Mouse (Mus musculus): ENCODE measurements at regions not wholly inside any gene's neighbourhood (a gene's known extent, or its start where the extent isn't known, plus 50 kb on each side); places are given as distances from the start of the nearest gene placed in this dataset.

GRCm38 (mm10) chr9:50421572-50422285, 72.6 kb upstream of the Plet1 start:
- H3K27ac ChIP-seq (ENCODE audit: low read length), result no peak overlapping the region
- H3K4me2 ChIP-seq (ENCODE audit: low read depth, low read length), result no peak overlapping the region
- H3K36me3 ChIP-seq (ENCODE audit: control insufficient read depth, insufficient read depth), result no peaks in the 10 kb centered on the region
- H3K27me3 ChIP-seq (ENCODE audit: control insufficient read depth, insufficient read depth, low read length), result no peaks in the 10 kb centered on the region
- no peak for ATAC-seq (replicated peaks; ENCODE audit: extremely low read depth, insufficient read depth, low FRiP score)
- 79% methylated on average over 23 of the region's 23 CpGs for WGBS
- H3K4me3 ChIP-seq (ENCODE audit: low read length), result no peak overlapping the region
- no peaks in the 10 kb centered on the region for H3K4me1 ChIP-seq (ENCODE audit: control insufficient read depth, insufficient read depth, low read length)
- no peak overlapping the region for H3K9ac ChIP-seq (ENCODE audit: low read length)
- peaks cover 3% of the 10 kb centered on the region; the same call in 1 of the 2 replicates for H3K9me3 ChIP-seq (replicated peaks; ENCODE audit: control insufficient read depth, low read length)

DNA sequence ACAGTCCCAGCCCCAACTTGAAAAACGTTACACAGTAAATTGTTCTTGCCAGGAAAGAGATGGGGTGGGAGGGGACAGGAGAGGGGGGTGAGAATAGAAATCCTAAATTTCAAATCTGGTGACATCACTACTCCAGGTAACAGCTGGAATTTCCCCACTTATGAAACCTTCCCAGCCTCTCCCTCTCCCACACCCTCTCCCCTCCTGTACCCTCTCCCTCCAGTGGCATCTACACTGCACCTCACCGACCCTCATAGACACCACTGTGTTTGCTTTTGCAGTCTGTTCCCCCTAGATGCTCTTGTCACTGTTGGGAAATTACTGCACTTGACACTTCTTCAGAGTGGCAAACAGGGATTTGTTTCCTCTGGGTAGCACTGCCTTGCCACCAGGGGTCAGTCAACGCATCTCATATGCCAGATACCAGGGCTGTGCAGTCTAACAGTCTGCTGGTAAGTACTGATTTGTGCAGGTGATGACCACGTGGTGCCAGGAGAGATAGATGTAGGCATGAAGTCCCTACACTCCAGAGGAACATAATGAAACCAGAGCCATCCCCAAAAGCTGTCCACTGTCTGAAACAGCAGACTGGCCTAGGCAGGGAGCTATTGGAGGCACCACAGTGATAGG, 68.3 kb upstream of the Plet1 start:
- Histone ChIP-seq H3K36me3 (ENCODE audit: control insufficient read depth, insufficient read depth) (no peaks in the 10 kb centered on the region), H3K9me3 (replicated peaks; ENCODE audit: control insufficient read depth, low read length) (peaks cover 3% of the 10 kb centered on the region; the same call in 1 of the 2 replicates), H3K4me2 (ENCODE audit: low read depth, low read length) (no peak overlapping the region), H3K27ac (ENCODE audit: low read length) (no peak overlapping the region), H3K4me1 (ENCODE audit: control insufficient read depth, insufficient read depth, low read length) (no peaks in the 10 kb centered on the region), H3K27me3 (ENCODE audit: control insufficient read depth, insufficient read depth, low read length) (no peaks in the 10 kb centered on the region), H3K4me3 (ENCODE audit: low read length) (no peak overlapping the region), H3K9ac (ENCODE audit: low read length) (no peak overlapping the region)
- no peak for ATAC-seq (replicated peaks; ENCODE audit: extremely low read depth, insufficient read depth, low FRiP score)
- WGBS, result 45% methylated on average over 4 of the region's 4 CpGs

DNA sequence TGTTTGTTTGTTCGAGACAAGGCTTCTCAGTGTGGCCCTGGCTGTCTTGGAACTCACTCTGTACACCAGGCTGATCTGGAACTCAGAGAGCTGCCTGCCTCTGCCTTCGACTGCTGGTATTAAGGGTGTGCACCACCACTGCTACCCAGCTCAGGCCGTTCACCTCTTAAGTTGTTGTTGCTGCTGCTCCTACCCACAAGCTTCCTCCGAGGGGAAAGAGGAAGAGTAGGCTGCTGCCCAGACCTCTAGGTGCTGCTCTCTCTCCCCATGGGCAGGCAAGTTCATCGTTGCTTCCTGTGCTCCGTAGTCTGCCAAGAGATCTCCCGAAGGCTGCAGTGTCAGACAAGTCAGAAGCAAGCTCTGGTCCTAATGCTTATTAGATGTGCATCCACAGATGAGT, 64.2 kb upstream of the Plet1 start:
- Histone ChIP-seq H3K4me1 (ENCODE audit: control insufficient read depth, insufficient read depth, low read length) (no peaks in the 10 kb centered on the region), H3K4me2 (ENCODE audit: low read depth, low read length) (no peak overlapping the region), H3K36me3 (ENCODE audit: control insufficient read depth, insufficient read depth) (no peaks in the 10 kb centered on the region), H3K27me3 (ENCODE audit: control insufficient read depth, insufficient read depth, low read length) (no peaks in the 10 kb centered on the region), H3K9me3 (replicated peaks; ENCODE audit: control insufficient read depth, low read length) (no peaks in the 10 kb centered on the region), H3K4me3 (ENCODE audit: low read length) (no peak overlapping the region), H3K9ac (ENCODE audit: low read length) (no peak overlapping the region), H3K27ac (ENCODE audit: low read length) (no peak overlapping the region)
- ATAC-seq (replicated peaks; ENCODE audit: extremely low read depth, insufficient read depth, low FRiP score), result no peak
- 68% methylated on average over 7 of the region's 7 CpGs for WGBS

GRCm38 (mm10) chr9:50433525-50433924, 60.8 kb upstream of the Plet1 start:
- Histone ChIP-seq H3K9ac (ENCODE audit: low read length) (no peak overlapping the region), H3K4me1 (ENCODE audit: control insufficient read depth, insufficient read depth, low read length) (no peaks in the 10 kb centered on the region), H3K36me3 (ENCODE audit: control insufficient read depth, insufficient read depth) (no peaks in the 10 kb centered on the region), H3K4me3 (ENCODE audit: low read length) (no peak overlapping the region), H3K27me3 (ENCODE audit: control insufficient read depth, insufficient read depth, low read length) (no peaks in the 10 kb centered on the region), H3K9me3 (replicated peaks; ENCODE audit: control insufficient read depth, low read length) (no peaks in the 10 kb centered on the region), H3K27ac (ENCODE audit: low read length) (no peak overlapping the region), H3K4me2 (ENCODE audit: low read depth, low read length) (no peak overlapping the region)
- WGBS, result 63% methylated on average over 4 of the region's 4 CpGs
- no peak for ATAC-seq (replicated peaks; ENCODE audit: extremely low read depth, insufficient read depth, low FRiP score)

- no peak overlapping the region for H3K4me2 ChIP-seq (ENCODE audit: low read depth, low read length)
- H3K4me1 ChIP-seq (ENCODE audit: control insufficient read depth, insufficient read depth, low read length), result no peaks in the 10 kb centered on the region
- H3K36me3 ChIP-seq (ENCODE audit: control insufficient read depth, insufficient read depth), result no peaks in the 10 kb centered on the region
- ATAC-seq (replicated peaks; ENCODE audit: extremely low read depth, insufficient read depth, low FRiP score), result no peak
- 76% methylated on average over 4 of the region's 4 CpGs for WGBS
- H3K27ac ChIP-seq (ENCODE audit: low read length), result no peak overlapping the region
- no peaks in the 10 kb centered on the region for H3K27me3 ChIP-seq (ENCODE audit: control insufficient read depth, insufficient read depth, low read length)
- no peak overlapping the region for H3K9ac ChIP-seq (ENCODE audit: low read length)
- H3K4me3 ChIP-seq (ENCODE audit: low read length), result no peak overlapping the region
- no peaks in the 10 kb centered on the region for H3K9me3 ChIP-seq (replicated peaks; ENCODE audit: control insufficient read depth, low read length)
Observed at GRCm38 (mm10) chr9:50433978-50434377, 60.3 kb upstream of the Plet1 start.

GRCm38 (mm10) chr9:50437830-50438722, 56.2 kb upstream of the Plet1 start:
- no peaks in the 10 kb centered on the region for H3K36me3 ChIP-seq (ENCODE audit: control insufficient read depth, insufficient read depth)
- peak overlapping the region; percentile 68 for H3K9ac ChIP-seq (ENCODE audit: low read length)
- no peaks in the 10 kb centered on the region for H3K9me3 ChIP-seq (replicated peaks; ENCODE audit: control insufficient read depth, low read length)
- peak overlapping the region; percentile 61 for H3K4me2 ChIP-seq (ENCODE audit: low read depth, low read length)
- H3K4me3 ChIP-seq (ENCODE audit: low read length), result peak overlapping the region; percentile 29
- peaks cover 4% of the 10 kb centered on the region; the same call in 1 of the 2 replicates for H3K4me1 ChIP-seq (ENCODE audit: control insufficient read depth, insufficient read depth, low read length)
- WGBS, result 18% methylated on average over 17 of the region's 17 CpGs
- no peak overlapping the region for H3K27ac ChIP-seq (ENCODE audit: low read length)
- no peaks in the 10 kb centered on the region for H3K27me3 ChIP-seq (ENCODE audit: control insufficient read depth, insufficient read depth, low read length)
- ATAC-seq (replicated peaks; ENCODE audit: extremely low read depth, insufficient read depth, low FRiP score), result peak; percentile 77

DNA sequence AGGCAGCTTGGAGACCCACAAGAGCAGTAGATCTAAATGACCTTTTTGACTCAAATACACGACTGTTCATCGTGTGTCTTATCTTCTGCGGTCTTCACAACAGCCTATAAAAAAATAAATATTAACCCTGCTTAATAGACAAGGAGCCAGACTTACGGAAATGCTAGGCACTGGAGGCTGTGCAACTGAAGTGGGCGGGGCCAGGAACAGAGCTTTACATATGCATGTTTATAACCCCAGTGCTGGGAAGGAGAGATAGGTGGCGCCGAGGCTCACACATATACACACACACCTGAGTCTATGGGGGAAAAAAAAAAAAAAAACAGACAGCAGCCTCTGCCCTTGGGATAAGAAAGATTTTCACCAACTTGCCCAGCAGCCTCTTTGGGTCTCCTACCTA, 55.6 kb upstream of the Plet1 start:
- H3K4me2 ChIP-seq (ENCODE audit: low read depth, low read length), result no peak overlapping the region
- WGBS, result 56% methylated on average over 7 of the region's 7 CpGs
- H3K36me3 ChIP-seq (ENCODE audit: control insufficient read depth, insufficient read depth), result no peaks in the 10 kb centered on the region
- no peak overlapping the region for H3K27ac ChIP-seq (ENCODE audit: low read length)
- no peak overlapping the region for H3K4me3 ChIP-seq (ENCODE audit: low read length)
- H3K27me3 ChIP-seq (ENCODE audit: control insufficient read depth, insufficient read depth, low read length), result no peaks in the 10 kb centered on the region
- peaks cover 4% of the 10 kb centered on the region; the same call in 1 of the 2 replicates for H3K4me1 ChIP-seq (ENCODE audit: control insufficient read depth, insufficient read depth, low read length)
- no peaks in the 10 kb centered on the region for H3K9me3 ChIP-seq (replicated peaks; ENCODE audit: control insufficient read depth, low read length)
- H3K9ac ChIP-seq (ENCODE audit: low read length), result no peak overlapping the region
- ATAC-seq (replicated peaks; ENCODE audit: extremely low read depth, insufficient read depth, low FRiP score), result no peak

GRCm38 (mm10) chr9:50440222-50440621, 54.1 kb upstream of the Plet1 start:
- peaks cover 4% of the 10 kb centered on the region; the same call in 1 of the 2 replicates for H3K4me1 ChIP-seq (ENCODE audit: control insufficient read depth, insufficient read depth, low read length)
- ATAC-seq (replicated peaks; ENCODE audit: extremely low read depth, insufficient read depth, low FRiP score), result no peak
- no peak overlapping the region for H3K27ac ChIP-seq (ENCODE audit: low read length)
- no peaks in the 10 kb centered on the region for H3K36me3 ChIP-seq (ENCODE audit: control insufficient read depth, insufficient read depth)
- H3K9me3 ChIP-seq (replicated peaks; ENCODE audit: control insufficient read depth, low read length), result peaks cover 4% of the 10 kb centered on the region
- H3K27me3 ChIP-seq (ENCODE audit: control insufficient read depth, insufficient read depth, low read length), result no peaks in the 10 kb centered on the region
- WGBS, result 68% methylated on average over 3 of the region's 3 CpGs
- H3K4me3 ChIP-seq (ENCODE audit: low read length), result no peak overlapping the region
- no peak overlapping the region for H3K9ac ChIP-seq (ENCODE audit: low read length)
- H3K4me2 ChIP-seq (ENCODE audit: low read depth, low read length), result no peak overlapping the region

DNA sequence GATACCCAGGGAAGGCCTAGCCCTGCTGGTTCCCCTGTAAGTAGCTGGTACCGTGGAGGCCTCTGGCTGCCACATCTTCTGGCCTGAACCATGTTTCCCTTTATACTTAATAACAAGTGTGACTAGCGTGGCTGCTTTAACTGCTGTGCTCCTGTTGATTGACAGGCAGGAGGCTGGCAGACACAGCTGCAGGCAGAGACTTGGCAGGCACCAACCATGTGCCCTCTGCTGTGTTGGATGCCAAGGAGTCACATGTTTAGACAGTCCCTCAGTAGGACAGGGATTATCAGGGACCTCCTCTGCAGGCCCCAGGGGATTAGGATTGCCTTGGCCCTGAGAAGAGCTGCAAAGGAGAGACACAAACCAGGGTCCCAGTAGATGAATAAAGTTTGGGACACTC, 53.6 kb upstream of the Plet1 start:
- Histone ChIP-seq H3K4me2 (ENCODE audit: low read depth, low read length) (no peak overlapping the region), H3K4me1 (ENCODE audit: control insufficient read depth, insufficient read depth, low read length) (peaks cover 4% of the 10 kb centered on the region; the same call in 1 of the 2 replicates), H3K27me3 (ENCODE audit: control insufficient read depth, insufficient read depth, low read length) (no peaks in the 10 kb centered on the region), H3K27ac (ENCODE audit: low read length) (no peak overlapping the region), H3K9me3 (replicated peaks; ENCODE audit: control insufficient read depth, low read length) (peaks cover 4% of the 10 kb centered on the region), H3K9ac (ENCODE audit: low read length) (no peak overlapping the region), H3K4me3 (ENCODE audit: low read length) (no peak overlapping the region), H3K36me3 (ENCODE audit: control insufficient read depth, insufficient read depth) (no peaks in the 10 kb centered on the region)
- 51% methylated on average over 2 of the region's 2 CpGs for WGBS
- ATAC-seq (replicated peaks; ENCODE audit: extremely low read depth, insufficient read depth, low FRiP score), result peak; percentile 92
